In the genomic region with DNA sequence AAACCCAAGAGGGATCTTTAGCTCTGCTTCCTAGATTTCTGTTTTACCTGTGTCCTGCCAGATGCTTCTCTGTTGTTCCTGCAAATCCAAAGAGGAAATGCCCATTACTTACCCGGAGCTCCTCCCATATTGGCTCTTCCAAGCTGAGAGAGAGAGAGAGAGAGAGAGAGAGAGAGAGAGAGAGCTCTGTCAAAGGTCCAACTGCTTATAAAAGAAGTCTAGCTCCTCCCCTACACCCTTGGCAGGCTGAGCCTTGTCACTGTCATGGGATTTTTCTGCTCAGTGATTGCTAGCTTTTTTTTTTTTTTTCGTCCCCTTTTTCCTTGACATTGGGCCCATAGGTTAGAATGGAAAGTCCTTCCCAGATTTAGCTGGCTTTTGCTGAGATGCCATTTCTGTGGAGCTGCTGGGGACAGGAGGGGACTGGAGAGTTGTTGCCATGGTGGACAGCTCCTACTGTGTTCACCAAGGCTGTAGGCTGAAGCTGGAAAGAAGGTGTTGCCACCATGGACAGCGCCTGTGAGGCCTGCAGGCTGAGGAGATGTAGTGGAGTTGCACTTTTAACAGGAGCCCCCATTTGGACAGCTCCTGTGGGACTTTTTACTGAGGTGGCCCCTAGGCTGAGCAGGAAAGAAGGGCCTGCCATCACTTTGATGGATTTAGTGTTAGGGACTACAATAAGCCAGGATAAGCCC, we compare ENCODE assay signal across 8 mouse cellular contexts. TPM values are rescaled to one million over a fixed set of nuclear protein-coding genes. Genes with fewer than 3 reads are reported as not detected.
DNase-seq lines count a peak whose midpoint lies in the region; ATAC-seq and TF ChIP-seq lines count a peak whose summit lies in the region.

No protein-coding gene starts in this region.

- H3K4me1 ChIP-seq in midbrain, postnatal 0 days (ENCODE audit: insufficient read depth, low read length) = no peaks in the 10 kb centered on the region
- H3K4me1 ChIP-seq in midbrain, embryonic 13.5 days (replicated peaks) = no peaks in the 10 kb centered on the region
- no peaks in the 10 kb centered on the region for H3K4me1 ChIP-seq in limb, embryonic 10.5 days

- H3K9me3 ChIP-seq in midbrain, postnatal 0 days (ENCODE audit: low read length) = no peaks in the 10 kb centered on the region; the same call in 1 of the 2 replicates
- no peaks in the 10 kb centered on the region for H3K9me3 ChIP-seq in midbrain, embryonic 13.5 days
- no peaks in the 10 kb centered on the region for H3K9me3 ChIP-seq in limb, embryonic 10.5 days (replicated peaks)

- ATAC-seq in midbrain, postnatal 0 days (ENCODE audit: low FRiP score) = no peak
- no peak for ATAC-seq in midbrain, embryonic 13.5 days
- ATAC-seq in common myeloid progenitor, adult 5-6 weeks (replicated peaks; ENCODE audit: low read depth, poor library complexity, severe bottlenecking) = peak; percentile 64

- H3K27me3 ChIP-seq in midbrain, postnatal 0 days (ENCODE audit: insufficient read depth, low read length) = no peaks in the 10 kb centered on the region
- peaks cover 6% of the 10 kb centered on the region; the same call in 1 of the 2 replicates for H3K27me3 ChIP-seq in midbrain, embryonic 13.5 days
- peaks cover 22% of the 10 kb centered on the region for H3K27me3 ChIP-seq in limb, embryonic 10.5 days (ENCODE audit: low read depth, poor library complexity, severe bottlenecking)

- 20% methylated on average over 3 of the region's 3 CpGs for WGBS in midbrain, postnatal 0 days
- WGBS in midbrain, embryonic 13.5 days = 28% methylated on average over 3 of the region's 3 CpGs
- 37% methylated on average over 3 of the region's 3 CpGs for WGBS in limb, embryonic 10.5 days

- H3K27ac ChIP-seq in midbrain, postnatal 0 days (ENCODE audit: low read depth, low read length) = no peak overlapping the region
- H3K27ac ChIP-seq in midbrain, embryonic 13.5 days = no peak overlapping the region
- H3K27ac ChIP-seq in limb, embryonic 10.5 days = no peak overlapping the region

- no peak for TF ChIP-seq CTCF in midbrain, postnatal 0 days (IDR thresholded peaks at IDR 0.05)

- H3K9ac ChIP-seq in midbrain, postnatal 0 days (replicated peaks; ENCODE audit: low read length, poor library complexity, severe bottlenecking) = no peak overlapping the region
- H3K9ac ChIP-seq in midbrain, embryonic 13.5 days (replicated peaks) = no peak overlapping the region

- peak; percentile 65 for DNase-seq in midbrain, postnatal 0 days (ENCODE audit: low spot score)
- peak; percentile 81 for DNase-seq in limb, embryonic 10.5 days (ENCODE audit: low spot score)
- peak; percentile 69 for DNase-seq in testis, postnatal 14 days (ENCODE audit: low spot score)
- no peak for DNase-seq in gastrocnemius, postnatal 10 days
- DNase-seq in cerebellum, adult 18-20 months = no peak
- DNase-seq in ovary, postnatal 10 days (ENCODE audit: low spot score) = no peak

- H3K4me2 ChIP-seq in midbrain, postnatal 0 days (ENCODE audit: low read depth, low read length, poor library complexity, severe bottlenecking) = no peak overlapping the region
- no peak overlapping the region for H3K4me2 ChIP-seq in midbrain, embryonic 13.5 days (replicated peaks)

- no peaks in the 10 kb centered on the region for H3K36me3 ChIP-seq in midbrain, postnatal 0 days (ENCODE audit: insufficient read depth, low read length)
- no peaks in the 10 kb centered on the region for H3K36me3 ChIP-seq in midbrain, embryonic 13.5 days
- H3K36me3 ChIP-seq in limb, embryonic 10.5 days = no peaks in the 10 kb centered on the region

- no peak overlapping the region for H3K4me3 ChIP-seq in midbrain, postnatal 0 days (ENCODE audit: low read depth, low read length)
- H3K4me3 ChIP-seq in midbrain, embryonic 13.5 days (replicated peaks) = no peak overlapping the region
- H3K4me3 ChIP-seq in limb, embryonic 10.5 days = no peak overlapping the region

RNA-seq across cellular contexts. Expression of a gene that starts 7.3 kb away (rescaled TPM):
- total RNA-seq in midbrain, postnatal 0 days (2014; rRNA removed) = 75.4 and 78.0 TPM in 2 replicates
- polyA plus RNA-seq in midbrain, postnatal 0 days (2015; fragmentation: Nextera tagmentation; extraction: Ambion mirVana) = 130 and 148 TPM in 2 replicates
- polyA plus RNA-seq in midbrain, embryonic 13.5 days (2015; fragmentation: Nextera tagmentation; extraction: Ambion mirVana) = 49.5 and 52.5 TPM in 2 replicates
- total RNA-seq in common myeloid progenitor, adult 5-6 weeks (2017) = 427 and 466 TPM in 2 replicates
- 21.4 and 23.1 TPM in 2 replicates for polyA plus RNA-seq in limb, embryonic 10.5 days (2016; fragmentation: Nextera tagmentation; extraction: Ambion mirVana)
- 10 to 100 TPM; 39.3 to 47.2 TPM for total RNA-seq in gastrocnemius, postnatal 10 days (2021)

RNA-seq across cellular contexts. Expression of a gene that starts 28.3 kb away (rescaled TPM):
- total RNA-seq in midbrain, postnatal 0 days (2014; rRNA removed) = 261 and 288 TPM in 2 replicates
- 320 and 329 TPM in 2 replicates for polyA plus RNA-seq in midbrain, postnatal 0 days (2015; fragmentation: Nextera tagmentation; extraction: Ambion mirVana)
- polyA plus RNA-seq in midbrain, embryonic 13.5 days (2015; fragmentation: Nextera tagmentation; extraction: Ambion mirVana) = 460 and 465 TPM in 2 replicates
- total RNA-seq in common myeloid progenitor, adult 5-6 weeks (2017) = 199 and 218 TPM in 2 replicates
- polyA plus RNA-seq in limb, embryonic 10.5 days (2016; fragmentation: Nextera tagmentation; extraction: Ambion mirVana) = 749 and 792 TPM in 2 replicates
- 100 to 1,000 TPM; 147 to 169 TPM for total RNA-seq in gastrocnemius, postnatal 10 days (2021)

RNA-seq across cellular contexts. Expression of a gene that starts 34.2 kb away (rescaled TPM):
- 17.0 and 18.5 TPM in 2 replicates for total RNA-seq in midbrain, postnatal 0 days (2014; rRNA removed)
- polyA plus RNA-seq in midbrain, postnatal 0 days (2015; fragmentation: Nextera tagmentation; extraction: Ambion mirVana) = 11.2 and 12.3 TPM in 2 replicates
- 8.3 and 11.0 TPM in 2 replicates for polyA plus RNA-seq in midbrain, embryonic 13.5 days (2015; fragmentation: Nextera tagmentation; extraction: Ambion mirVana)
- 5.2 and 7.0 TPM in 2 replicates for total RNA-seq in common myeloid progenitor, adult 5-6 weeks (2017)
- 10.7 and 12.1 TPM in 2 replicates for polyA plus RNA-seq in limb, embryonic 10.5 days (2016; fragmentation: Nextera tagmentation; extraction: Ambion mirVana)
- 10 to 100 TPM in 1 of 2 experiments, 1 to 10 TPM in 1; 9.9 to 11.1 TPM for total RNA-seq in gastrocnemius, postnatal 10 days (2021)

RNA-seq across cellular contexts. Expression of a gene that starts 36.3 kb away (rescaled TPM):
- 109 and 117 TPM in 2 replicates for total RNA-seq in midbrain, postnatal 0 days (2014; rRNA removed)
- polyA plus RNA-seq in midbrain, postnatal 0 days (2015; fragmentation: Nextera tagmentation; extraction: Ambion mirVana) = 210 and 232 TPM in 2 replicates
- 41.6 and 43.0 TPM in 2 replicates for polyA plus RNA-seq in midbrain, embryonic 13.5 days (2015; fragmentation: Nextera tagmentation; extraction: Ambion mirVana)
- total RNA-seq in common myeloid progenitor, adult 5-6 weeks (2017) = 1.6 and 1.8 TPM in 2 replicates
- 4.5 and 5.2 TPM in 2 replicates for polyA plus RNA-seq in limb, embryonic 10.5 days (2016; fragmentation: Nextera tagmentation; extraction: Ambion mirVana)
- total RNA-seq in gastrocnemius, postnatal 10 days (2021) = 1 to 10 TPM; 2.1 to 3.3 TPM

RNA-seq across cellular contexts. Expression of a gene that starts 49.2 kb away (rescaled TPM):
- not detected in 2 replicates for total RNA-seq in midbrain, postnatal 0 days (2014; rRNA removed)
- polyA plus RNA-seq in midbrain, postnatal 0 days (2015; fragmentation: Nextera tagmentation; extraction: Ambion mirVana) = 0.33 TPM in 1 of 2 replicates, not detected in the other
- polyA plus RNA-seq in midbrain, embryonic 13.5 days (2015; fragmentation: Nextera tagmentation; extraction: Ambion mirVana) = 0.57 and 0.79 TPM in 2 replicates
- not detected in 2 replicates for total RNA-seq in common myeloid progenitor, adult 5-6 weeks (2017)
- polyA plus RNA-seq in limb, embryonic 10.5 days (2016; fragmentation: Nextera tagmentation; extraction: Ambion mirVana) = 0.30 and 0.33 TPM in 2 replicates
- total RNA-seq in gastrocnemius, postnatal 10 days (2021) = not detected

Comparison
In these comparisons a context has a peak if more than half of its experiments do, and no peak if none do; other contexts are left out.
1. DNase-seq: peak in midbrain, postnatal 0 days (single experiment), limb, embryonic 10.5 days (single experiment) and testis, postnatal 14 days (single experiment); none in gastrocnemius, postnatal 10 days (single experiment), cerebellum, adult 18-20 months (0 of 2) and ovary, postnatal 10 days (single experiment).